ENCODE assay signal across 8 mouse cellular contexts in genomic region chr7:58397992-58398391, GRCm38 (mm10).
A peak's percentile ranks its signal among the peaks of the same experiment; 100 is the strongest.
DNase-seq lines count a peak whose midpoint lies in the region; ATAC-seq lines count a peak whose summit lies in the region.

No protein-coding gene starts in this region.

- no peaks in the 10 kb centered on the region for H3K4me1 ChIP-seq in hindbrain, embryonic 11.5 days (replicated peaks; ENCODE audit: control insufficient read depth, insufficient read depth, low read length)
- peaks cover 15% of the 10 kb centered on the region for H3K4me1 ChIP-seq in midbrain, embryonic 13.5 days (replicated peaks)

- H3K4me2 ChIP-seq in hindbrain, embryonic 11.5 days (replicated peaks; ENCODE audit: low read depth, low read length) = peak overlapping the region; percentile 30
- peak overlapping the region; percentile 53 for H3K4me2 ChIP-seq in midbrain, embryonic 13.5 days (replicated peaks)

- peak overlapping the region; percentile 94 for H3K27ac ChIP-seq in hindbrain, embryonic 11.5 days (ENCODE audit: low read depth, low read length)
- H3K27ac ChIP-seq in midbrain, embryonic 13.5 days = peak overlapping the region; percentile 98

- H3K9me3 ChIP-seq in hindbrain, embryonic 11.5 days (ENCODE audit: control insufficient read depth, low read length) = no peaks in the 10 kb centered on the region
- no peaks in the 10 kb centered on the region for H3K9me3 ChIP-seq in midbrain, embryonic 13.5 days

- H3K9ac ChIP-seq in hindbrain, embryonic 11.5 days (ENCODE audit: low read depth, low read length) = peak overlapping the region; percentile 53
- peak overlapping the region; percentile 70 for H3K9ac ChIP-seq in midbrain, embryonic 13.5 days (replicated peaks)

- 17% methylated on average over 6 of the region's 6 CpGs for WGBS in hindbrain, embryonic 11.5 days
- 12% methylated on average over 6 of the region's 6 CpGs for WGBS in midbrain, embryonic 13.5 days

- 0 out of 2 replicates have a peak, but pooled peaks have one; percentile 3 for ATAC-seq in hindbrain, embryonic 11.5 days (ENCODE audit: low FRiP score)
- no peak for ATAC-seq in midbrain, embryonic 13.5 days
- ATAC-seq in erythroblast, adult 5-6 weeks (replicated peaks; ENCODE audit: low FRiP score, poor library complexity, severe bottlenecking) = no peak

- peak; percentile 9 to 34 for DNase-seq in cerebellum, postnatal 10 days
- no peak for DNase-seq in cerebellum, postnatal 4 days (ENCODE audit: low spot score in 2 of 2)
- peak; percentile 18 for DNase-seq in NIH3T3 (ENCODE audit: low read depth)
- DNase-seq in hindbrain, embryonic 11.5 days (ENCODE audit: low spot score) = peak; percentile 51
- no peak for DNase-seq in testis, postnatal 14 days (ENCODE audit: low spot score)
- DNase-seq in ovary, postnatal 36 days (ENCODE audit: low spot score) = no peak

- no peaks in the 10 kb centered on the region for H3K36me3 ChIP-seq in hindbrain, embryonic 11.5 days (ENCODE audit: control insufficient read depth, insufficient read depth, low read length)
- H3K36me3 ChIP-seq in midbrain, embryonic 13.5 days = no peaks in the 10 kb centered on the region

- peak overlapping the region; percentile 43 for H3K4me3 ChIP-seq in hindbrain, embryonic 11.5 days (ENCODE audit: low read depth, low read length)
- peak overlapping the region; percentile 52 for H3K4me3 ChIP-seq in midbrain, embryonic 13.5 days (replicated peaks)

- no peaks in the 10 kb centered on the region for H3K27me3 ChIP-seq in hindbrain, embryonic 11.5 days (ENCODE audit: control insufficient read depth, insufficient read depth, low read length)
- H3K27me3 ChIP-seq in midbrain, embryonic 13.5 days = no peaks in the 10 kb centered on the region

Comparison
In these comparisons a context has a peak if more than half of its experiments do, and no peak if none do; other contexts are left out.
1. DNase-seq: peak in cerebellum, postnatal 10 days (2 of 2), NIH3T3 (single experiment) and hindbrain, embryonic 11.5 days (single experiment); none in cerebellum, postnatal 4 days (0 of 2), testis, postnatal 14 days (single experiment) and ovary, postnatal 36 days (single experiment).